Mouse (Mus musculus) neural tube, embryonic 10.5 days (tissue): ENCODE measurements around the gene V1ra8.
"Not testable (repeated sequence)": the region's sequence is repeated elsewhere in the genome, so short reads cannot be mapped to it uniquely, and the experiment has no call there.

Experiments used
- DNase-seq: peaks from one replicate; pipeline ENCODE4 v3.0.0-alpha.2; 2017; ENCODE audit warnings: low spot score; ENCODE audit errors: extremely low spot score

V1ra8 gene

DNA sequence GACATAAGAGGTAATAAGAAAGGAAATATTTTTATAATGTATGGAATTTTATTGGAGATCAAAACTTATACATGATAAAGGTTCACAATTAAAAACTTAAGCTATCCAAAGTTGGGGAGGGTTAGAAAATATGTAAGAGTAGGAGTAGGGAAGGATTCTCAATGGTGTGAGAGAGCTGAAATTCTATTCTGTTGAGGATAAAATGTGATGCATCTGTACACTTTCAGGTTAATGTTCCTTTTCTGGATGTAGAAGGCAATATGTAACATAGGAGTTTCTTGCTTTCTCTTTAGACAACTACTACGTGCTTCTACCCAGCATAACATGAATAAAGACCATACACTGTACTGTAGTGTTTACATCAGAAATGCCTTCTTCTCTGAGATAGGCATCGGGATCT is at the start of gene V1ra8:
Gene V1ra8, plus strand, starts transcription at position 301 of the 400 bp plus-strand sequence.
- not testable (repeated sequence) for DNase-seq

DNA sequence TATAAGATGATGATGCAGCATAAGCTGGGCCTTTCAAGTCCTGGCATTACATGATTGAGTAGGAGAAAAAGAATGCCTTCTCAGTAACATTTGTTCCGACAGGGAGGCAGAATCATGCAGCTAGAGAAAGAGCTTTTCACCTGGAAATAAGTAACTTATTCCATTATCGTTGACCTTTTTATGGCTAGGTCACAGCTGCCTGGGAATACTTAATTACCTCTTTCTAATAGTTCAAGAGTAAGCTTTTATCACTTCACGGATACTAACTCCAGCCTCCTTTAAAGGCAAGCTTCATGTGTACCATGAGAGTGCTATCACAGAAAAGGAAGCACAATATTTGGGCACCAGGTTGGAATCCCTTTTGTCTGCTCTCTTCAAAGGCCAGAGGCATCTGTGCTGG is 42.5 kb upstream of the V1ra8 start:
- DNase-seq = no peak

DNA sequence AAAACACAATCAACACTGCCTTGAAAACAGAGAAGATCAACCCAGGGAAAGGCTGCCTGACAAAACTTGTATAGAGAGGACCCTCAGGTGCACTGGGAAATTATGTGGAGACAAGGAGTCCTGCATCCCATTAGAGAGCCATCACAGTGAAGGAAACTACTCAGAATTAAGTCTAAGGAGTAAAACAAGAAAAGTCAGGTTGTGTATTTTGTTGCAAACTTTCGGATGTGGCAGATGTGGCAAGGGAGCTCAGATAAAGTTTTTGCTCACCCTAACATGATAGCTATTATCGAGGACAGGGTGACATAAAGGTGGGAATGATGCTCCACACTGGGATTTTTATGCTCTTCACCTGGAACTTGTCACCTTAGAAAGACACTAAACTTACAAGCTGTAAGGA is 28.1 kb upstream of the V1ra8 start, which contains the start of gene Vmn1r52:
Gene Vmn1r52, plus strand, starts transcription at position 301 of the 400 bp plus-strand sequence.
- DNase-seq = no peak

DNA sequence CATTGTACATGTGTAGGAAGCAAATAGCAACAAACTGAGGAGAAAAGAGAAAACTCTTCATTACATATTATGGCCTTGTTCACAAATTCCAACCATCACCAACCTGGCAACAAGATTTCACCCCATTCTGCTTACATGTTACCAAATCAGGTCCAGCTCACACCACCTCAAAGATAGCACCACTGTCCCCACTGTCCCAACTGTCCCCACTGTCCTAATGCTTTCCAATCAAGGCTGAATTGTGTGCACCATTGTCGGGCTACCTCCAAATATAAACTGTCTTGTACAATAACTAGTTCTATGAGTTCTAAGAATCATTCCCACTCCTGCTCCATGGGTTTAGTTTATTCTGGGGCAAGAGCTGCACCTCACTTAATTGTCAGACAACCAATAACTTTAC is 21.7 kb downstream of the V1ra8 start, which contains the start of gene Vmn1r53:
Gene Vmn1r53, minus strand, starts transcription at position 101 of the 400 bp plus-strand sequence.
- no peak for DNase-seq

DNA sequence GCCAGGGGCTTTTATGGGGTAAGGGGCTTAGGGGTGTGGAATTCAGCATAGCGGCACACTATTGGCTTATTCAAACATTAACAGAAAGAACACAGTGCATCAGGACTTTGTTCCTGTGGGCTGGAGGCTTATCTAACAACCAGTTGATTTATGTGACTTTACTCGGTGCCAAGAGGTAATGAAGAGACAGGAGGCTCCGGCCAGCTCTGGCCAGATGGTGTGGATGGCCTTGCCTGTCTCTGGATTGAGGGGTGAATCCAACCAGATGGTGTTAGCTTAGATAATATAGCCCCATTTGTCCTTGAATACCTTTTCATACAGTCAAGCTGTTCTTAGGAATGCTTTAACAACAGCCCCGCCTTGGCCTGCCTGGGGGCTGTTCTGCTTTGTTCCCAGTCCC is 29.5 kb downstream of the V1ra8 start:
- not testable (repeated sequence) for DNase-seq

DNA sequence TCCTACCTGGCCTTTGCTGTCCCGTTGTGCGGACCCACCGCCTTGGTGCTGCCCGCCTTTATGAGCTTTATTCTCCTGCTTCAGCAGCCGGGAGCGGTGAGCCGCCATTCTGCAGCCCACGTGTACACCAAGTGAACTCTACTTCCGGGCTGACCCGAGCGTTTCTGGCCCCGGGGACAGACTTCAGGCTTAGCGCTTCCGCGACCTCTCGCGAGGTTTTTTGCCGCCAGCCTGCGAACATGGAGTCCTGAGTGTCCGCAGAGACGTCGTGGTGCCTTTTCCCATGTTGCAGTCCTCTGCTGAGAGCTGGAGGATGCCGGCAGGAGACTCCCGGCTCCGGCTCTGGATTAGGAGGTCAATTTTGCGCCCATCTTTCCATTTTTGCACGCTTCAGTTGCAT is 30.1 kb downstream of the V1ra8 start:
- DNase-seq = no peak

DNA sequence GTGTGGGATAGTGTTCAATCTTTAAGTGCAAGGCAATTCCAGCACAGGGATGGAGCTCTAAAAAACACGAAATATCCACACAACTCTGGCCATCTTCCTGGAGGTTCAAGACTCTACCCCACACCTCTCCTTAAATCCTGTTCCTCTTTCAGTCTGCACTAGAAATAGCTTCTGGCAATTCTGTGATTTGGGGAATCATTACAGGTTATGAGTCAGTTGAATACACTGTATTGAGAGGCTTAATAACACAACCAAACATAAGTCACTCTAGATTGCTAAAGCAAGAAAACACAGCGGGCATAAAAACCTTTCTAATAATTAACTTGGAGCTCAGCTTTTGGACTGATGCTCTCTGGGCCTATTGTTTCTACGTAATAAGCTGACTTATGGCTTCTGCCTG is 41.4 kb downstream of the V1ra8 start:
- no peak for DNase-seq

DNA sequence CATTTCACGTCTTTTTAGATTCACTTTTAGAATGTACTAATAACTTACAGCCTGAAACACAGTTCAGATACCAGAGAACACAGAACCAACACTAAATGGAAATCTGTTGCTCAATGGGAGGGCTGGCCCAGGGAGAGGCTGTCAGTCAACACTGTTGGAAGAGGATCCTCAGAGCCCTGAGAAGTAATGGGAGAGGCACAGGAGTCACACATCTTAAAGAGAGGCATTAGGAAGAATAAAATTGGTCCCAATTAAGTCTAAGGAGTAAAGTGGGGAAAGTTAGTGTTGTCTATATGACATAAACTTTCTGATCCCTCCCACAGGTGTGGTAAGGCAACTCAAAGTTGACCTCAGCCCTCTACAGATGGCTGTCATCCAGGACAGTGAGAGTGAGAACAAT is 43.4 kb downstream of the V1ra8 start, which contains the start of gene Vmn1r54:
Gene Vmn1r54, plus strand, starts transcription at position 301 of the 400 bp plus-strand sequence.
- DNase-seq = no peak
